Mouse (Mus musculus) spleen, postnatal 36 days (tissue): ENCODE results near the gene Fam163a.

Source experiments
- DNase-seq, 2 experiments: peaks; one replicate each; pipeline ENCODE4 v3.0.0; 2022; ENCODE audit warnings: low spot score in 2 of 2, mixed read lengths in 1 of 2

Fam163a gene

GRCm38 (mm10) chr1:156084603-156085002 lies 120.2 kb downstream of the Fam163a start:
- no peak for DNase-seq

- no peak for DNase-seq
Measured at GRCm38 (mm10) chr1:156077655-156078054, 127.2 kb downstream of the Fam163a start.

DNA sequence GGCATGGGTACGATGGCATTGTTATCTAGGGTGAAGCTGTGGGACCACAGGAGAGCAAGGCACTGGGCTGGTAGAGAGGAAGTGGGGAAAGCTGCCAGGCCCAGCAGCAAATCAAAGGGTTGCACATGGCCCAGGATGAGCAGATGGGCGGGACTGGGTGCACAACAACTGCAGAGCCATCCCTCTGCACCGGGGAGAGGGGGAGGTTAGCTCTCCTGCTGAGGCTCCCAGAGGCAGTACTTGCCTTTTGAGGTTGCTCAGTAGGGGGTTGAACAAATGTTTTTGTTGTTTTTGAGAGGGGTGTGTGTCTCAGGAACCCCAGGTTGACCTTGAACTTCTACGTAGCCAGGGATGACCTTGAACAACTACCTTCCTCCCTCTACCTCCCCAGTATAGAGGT lies 128.4 kb downstream of the Fam163a start:
- peak in 1 of 2 experiments; percentile 10 for DNase-seq

DNA sequence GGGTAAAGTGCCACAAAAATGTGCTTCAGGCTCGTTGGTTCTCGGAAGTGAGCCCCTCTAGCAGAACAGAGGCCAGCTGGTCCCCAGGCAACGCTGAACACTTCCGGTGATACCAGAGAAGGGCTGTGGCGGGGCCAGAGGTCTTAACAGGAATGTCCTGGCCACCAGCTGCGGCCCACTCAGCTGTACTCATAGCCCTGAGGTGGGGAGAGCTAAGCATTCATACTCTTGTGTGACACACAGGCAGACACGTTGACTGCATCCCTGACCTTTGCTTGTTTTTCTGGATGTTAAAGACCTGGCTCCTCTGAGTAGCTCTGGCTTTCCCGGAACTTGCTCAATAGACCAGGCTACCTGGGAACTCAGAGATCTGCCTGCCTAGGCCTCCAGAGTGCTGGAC lies 130.3 kb downstream of the Fam163a start:
- no peak for DNase-seq

DNA sequence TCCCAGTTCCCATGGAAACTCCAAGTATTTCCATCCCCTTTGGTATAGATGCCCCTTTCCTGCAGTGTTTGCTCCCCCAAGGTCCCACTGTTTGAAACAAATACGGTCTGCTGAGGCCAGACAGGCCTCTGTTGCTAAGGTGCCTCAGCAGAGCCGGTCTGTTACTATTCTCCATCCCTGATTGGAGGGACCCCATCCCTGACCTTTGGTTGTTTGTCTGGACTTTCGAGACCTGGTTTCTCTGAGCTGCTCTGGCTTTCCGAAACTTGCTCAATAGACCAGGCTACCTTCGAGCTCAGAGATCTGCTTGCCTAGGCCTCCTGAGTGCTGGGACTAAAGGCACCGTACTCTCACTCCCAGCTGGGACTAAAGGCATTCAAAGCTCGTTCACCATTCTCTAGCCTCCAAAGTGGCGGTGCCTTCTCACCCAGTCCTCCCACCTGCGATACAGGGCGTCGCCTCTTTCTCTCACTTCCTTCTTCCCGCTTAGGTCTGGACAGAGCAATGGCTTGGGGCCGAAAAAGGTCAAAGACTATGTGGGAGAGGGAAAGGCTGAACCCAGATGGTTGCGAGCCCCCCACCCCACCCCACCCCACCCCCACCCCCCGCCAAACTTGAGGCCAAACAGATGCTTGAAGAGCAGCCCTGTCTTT lies 131.5 kb downstream of the Fam163a start:
- DNase-seq, result peak; percentile 10 to 17

GRCm38 (mm10) chr1:156070106-156070505 lies 134.7 kb downstream of the Fam163a start:
- no peak for DNase-seq

- no peak for DNase-seq
Measured at GRCm38 (mm10) chr1:156066133-156066532, 138.7 kb downstream of the Fam163a start.

DNA sequence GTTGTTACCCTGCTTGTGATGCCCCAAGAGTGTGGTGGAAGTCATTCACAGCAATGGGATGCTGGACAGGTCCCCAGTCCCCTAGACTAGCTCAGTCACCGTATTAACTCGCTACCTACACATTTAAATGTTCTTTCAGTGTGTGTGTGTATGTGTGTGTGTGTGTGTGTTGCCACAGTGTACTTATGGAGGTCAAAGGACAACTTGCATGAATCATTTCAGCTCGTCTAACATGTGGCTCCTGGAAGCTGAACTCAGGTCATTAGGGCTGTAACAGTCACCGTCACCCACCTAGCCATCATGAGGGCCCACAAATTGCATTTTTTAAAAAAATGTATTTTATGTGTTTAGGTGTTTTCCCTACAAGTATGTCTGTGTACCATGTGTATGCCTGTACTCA lies 142.6 kb downstream of the Fam163a start:
- DNase-seq, result no peak

DNA sequence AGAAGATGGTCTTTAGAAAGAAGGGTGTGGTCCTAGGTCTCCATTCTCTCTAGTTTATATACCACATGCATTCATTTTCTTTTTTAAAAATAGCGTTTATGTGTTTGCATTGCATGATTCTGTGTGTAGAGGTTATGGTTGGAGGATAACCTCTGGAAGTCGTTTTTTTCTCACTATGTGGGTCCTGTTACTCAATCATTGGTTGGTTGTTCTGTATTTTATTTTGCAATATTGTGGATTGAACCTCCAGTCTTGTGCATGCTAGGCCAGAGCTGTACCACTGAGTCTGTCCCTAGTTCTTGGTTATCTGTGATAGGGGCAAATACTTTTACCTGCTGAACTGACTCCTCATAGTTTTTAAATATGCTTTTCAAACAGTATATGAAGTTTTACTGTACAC lies 146.6 kb downstream of the Fam163a start:
- no peak for DNase-seq

DNA sequence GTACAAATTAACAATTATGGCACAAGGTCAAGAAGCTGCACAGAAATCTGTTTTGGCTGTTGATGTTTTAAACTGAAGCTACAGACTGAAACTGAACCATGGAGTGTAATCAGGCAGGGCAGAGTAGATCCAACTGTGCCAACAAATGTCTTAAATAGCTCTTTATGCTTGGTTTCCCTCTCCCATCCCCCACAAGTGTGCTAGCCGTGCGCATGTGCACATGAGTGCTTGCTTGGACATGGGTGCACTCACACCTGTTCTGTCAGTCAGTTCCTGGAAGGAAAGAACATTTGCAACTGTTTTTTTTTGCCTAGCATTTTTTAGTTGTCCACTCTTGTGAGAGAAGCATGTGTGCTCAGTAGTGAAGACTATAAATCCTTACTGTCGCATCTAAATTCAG lies 158.1 kb downstream of the Fam163a start:
- DNase-seq, result no peak

DNA sequence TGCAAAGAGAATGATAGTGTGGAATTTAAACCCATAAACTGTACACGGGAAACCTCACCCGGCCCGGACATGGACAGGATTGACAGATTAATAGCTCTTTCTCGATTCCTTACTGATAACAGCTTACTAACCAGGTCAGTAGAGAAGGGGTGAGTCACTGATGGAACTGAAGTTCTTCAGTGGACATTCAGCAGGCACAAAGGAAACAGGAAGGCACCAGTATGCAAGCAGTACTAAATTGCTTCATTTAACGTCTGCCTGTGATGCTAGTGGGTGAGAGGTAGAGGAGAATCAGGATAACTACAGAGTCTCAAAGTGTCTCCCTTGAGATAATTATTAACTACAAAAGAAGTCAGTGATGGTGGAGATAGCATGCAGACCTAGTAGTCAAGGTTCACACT lies 160.6 kb downstream of the Fam163a start:
- DNase-seq, result no peak

GRCm38 (mm10) chr1:156043027-156043426 lies 161.8 kb downstream of the Fam163a start:
- DNase-seq, result peak; percentile 35 to 48

DNA sequence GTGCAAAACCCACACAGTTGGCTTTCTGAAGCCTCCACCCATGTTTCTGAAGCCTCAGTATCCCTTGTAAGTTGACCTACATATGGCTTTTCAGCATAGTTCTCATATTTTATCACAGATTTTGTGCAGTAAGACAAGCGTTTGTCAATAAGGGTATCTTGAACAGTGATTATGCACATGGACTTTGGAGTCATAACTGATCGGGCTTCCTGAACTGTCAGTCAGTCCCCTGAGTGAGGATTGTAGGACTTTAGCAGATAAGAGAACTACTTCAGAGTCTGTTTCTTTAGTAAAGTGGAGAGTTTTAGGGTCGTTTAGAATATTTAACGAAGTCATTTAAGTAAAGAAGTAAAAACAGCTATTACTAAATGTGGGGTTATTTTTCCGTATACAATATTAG lies 162.3 kb downstream of the Fam163a start:
- DNase-seq, result no peak

- DNase-seq, result no peak
Measured at GRCm38 (mm10) chr1:156041451-156042241, 163.2 kb downstream of the Fam163a start.

DNA sequence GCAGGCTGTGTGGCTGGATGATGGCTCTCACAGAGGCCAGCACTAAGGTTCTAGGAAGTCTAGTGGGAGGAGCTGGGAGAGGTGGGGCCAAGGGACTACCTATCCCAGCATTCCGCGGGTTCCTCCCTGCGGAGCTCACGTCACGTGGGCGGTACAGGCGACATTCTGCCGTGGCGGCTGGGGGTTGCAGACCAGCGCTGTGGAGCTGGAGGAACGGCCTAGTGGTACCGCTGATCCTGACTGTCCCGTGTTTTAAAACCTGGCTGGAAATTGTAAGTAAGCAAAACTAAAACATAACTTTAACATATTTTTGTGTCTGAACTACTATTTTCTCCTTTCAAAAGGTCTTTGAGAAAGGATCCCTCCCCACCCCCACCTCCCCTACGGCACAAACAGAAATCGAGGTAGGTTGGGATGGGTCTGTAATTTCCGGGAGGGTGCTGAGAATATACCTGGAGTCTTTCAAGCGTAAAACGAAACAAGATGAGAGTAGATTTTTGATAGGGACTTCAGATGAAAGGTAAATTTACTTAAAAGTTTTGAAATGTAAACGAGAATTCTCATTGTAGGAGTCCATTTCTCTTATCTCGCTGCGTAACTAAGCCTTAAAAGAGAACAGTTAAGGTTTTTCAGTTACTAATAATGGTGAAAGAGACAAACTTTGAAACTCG lies 164.0 kb downstream of the Fam163a start:
- DNase-seq, result peak; percentile 90 to 93

GRCm38 (mm10) chr1:156039989-156040388 lies 164.8 kb downstream of the Fam163a start:
- DNase-seq, result peak in 1 of 2 experiments; percentile 19

GRCm38 (mm10) chr1:156037144-156037583 lies 167.7 kb downstream of the Fam163a start:
- DNase-seq, result peak; percentile 26 to 55

DNA sequence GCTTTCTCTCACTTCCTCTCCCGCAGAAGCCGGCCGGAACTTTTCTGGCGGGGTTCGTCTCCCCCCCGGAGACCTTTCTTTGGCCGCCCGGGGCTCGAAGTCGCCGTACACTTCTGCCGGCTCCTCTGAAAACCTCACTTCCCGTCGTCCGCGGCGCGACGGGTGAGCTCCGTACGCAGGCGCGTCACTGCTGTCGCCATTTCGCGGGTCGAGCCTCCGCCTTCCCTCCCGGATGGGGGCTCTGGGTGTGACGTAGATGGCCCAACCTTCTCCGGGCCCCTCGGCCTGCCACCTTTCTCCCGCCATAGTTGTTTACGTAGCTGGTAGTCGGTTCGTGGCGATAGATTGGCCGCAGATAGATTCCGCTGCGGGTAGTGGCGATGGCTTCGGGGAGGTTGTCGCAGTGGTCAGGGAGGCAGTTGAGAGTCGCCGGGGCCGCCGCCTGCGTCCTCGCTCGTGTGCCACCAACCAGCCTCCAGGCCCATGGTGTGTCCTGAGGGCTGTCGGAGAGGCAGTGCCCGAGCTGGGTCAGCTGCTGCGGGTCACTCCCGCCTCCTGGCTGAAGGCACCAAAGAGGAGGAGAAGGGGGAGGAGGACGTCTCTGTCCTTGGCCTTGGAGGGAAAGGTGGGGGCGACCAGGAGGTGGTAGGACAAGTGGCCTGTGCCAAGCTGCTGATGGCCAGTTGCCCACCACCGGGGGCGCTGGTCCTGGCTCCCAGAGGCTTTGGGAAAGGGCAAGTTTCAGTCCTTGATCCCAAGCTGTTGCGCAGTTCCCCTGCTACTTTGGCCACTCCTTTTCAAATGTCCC lies 168.7 kb downstream of the Fam163a start, which contains the start of gene Tor1aip1:
Tor1aip1 (minus strand) TSS at position 551 of the 808 bp plus-strand sequence.
- peak; percentile 98 to 99 for DNase-seq

DNA sequence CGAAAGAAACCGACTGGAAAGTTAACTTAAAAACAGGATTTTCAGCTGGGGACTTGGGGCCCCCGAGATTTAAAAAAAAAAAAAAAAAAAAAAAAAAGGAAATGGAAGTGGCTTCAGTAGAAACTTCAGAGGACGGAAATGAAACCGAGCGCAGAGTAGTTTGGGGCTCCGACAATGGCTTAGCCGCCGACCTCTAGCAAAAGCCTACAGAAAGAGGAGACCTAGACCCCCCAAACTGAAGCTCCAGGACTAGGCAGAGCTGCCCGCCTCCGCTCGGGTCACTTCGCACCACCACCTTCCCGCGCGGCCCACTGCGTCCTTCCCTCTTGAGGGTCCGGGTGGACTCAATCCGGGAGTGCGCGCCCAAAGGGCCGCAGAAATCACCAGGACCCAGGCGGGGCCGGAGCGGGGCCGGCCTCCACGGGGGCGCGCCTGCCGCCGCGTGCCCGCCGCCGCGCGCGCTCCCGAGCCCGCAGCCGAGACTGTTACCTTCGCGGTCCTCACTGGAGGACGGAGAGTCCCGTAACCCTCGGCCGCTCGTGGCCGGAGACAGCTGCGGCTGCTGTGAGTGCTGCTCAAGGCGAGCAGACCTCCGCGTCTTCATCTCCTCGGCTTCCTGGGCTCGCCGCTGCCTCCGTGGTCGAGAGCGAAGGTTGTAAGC lies 169.4 kb downstream of the Fam163a start, which contains the start of gene Tor1aip2:
Tor1aip2 (plus strand) TSS at position 135 of the 661 bp plus-strand sequence.
- DNase-seq, result peak in 1 of 2 experiments; percentile 71

DNA sequence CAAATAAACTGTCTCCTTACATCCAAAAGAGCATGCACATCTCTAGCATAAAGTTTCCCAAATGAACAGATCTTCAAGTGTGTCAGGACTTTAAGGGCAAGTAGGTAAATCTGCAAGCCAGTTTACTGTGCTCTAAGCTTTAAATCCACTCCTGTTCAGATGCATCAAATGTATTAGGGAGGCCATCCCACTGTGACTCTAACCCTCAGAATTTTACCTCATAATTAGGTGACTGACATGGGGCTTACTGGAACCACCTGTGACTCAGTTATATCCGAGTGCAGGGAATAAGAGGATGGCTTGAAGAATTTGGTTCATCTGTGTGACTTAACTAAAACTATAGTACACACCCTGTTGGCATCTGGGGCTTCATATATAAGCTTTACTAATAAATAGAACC lies 170.2 kb downstream of the Fam163a start:
- DNase-seq, result no peak

GRCm38 (mm10) chr1:156033921-156034320 lies 170.9 kb downstream of the Fam163a start:
- DNase-seq, result no peak
